Mouse (Mus musculus): ENCODE data around the gene Cyp2j8. TPM values are rescaled to one million over a fixed set of nuclear protein-coding genes. Genes with fewer than 3 reads are reported as not detected.
"Not testable (repeated sequence)": the region's sequence is repeated elsewhere in the genome, so short reads cannot be mapped to it uniquely, and the experiment has no call there.

Cyp2j8 gene
- not detected for total RNA-seq (2022)

DNA sequence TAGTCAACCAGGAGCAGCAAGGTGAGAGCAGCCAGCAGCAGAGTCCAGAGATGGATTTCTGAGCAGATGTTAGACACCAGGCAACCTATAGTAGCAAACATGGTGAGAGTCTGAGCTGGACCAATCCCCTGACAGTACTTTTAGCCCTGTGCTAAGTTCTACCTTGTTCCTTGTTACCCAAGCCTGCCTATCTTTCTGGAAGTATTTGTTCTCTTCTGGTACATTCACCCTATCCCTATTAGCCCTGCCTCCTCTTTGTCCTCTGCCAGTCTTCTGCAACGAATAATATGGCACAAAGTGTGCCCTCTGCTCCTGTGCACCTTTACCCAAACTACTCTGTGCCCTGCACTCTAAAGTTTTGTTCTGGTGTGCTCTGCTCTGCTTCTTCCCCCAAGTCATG lies at the start of gene Cyp2j8:
Cyp2j8 (minus strand) TSS at position 101 of the 400 bp plus-strand sequence.
- no peak for DNase-seq (ENCODE audit: low spot score in 2 of 2)

DNA sequence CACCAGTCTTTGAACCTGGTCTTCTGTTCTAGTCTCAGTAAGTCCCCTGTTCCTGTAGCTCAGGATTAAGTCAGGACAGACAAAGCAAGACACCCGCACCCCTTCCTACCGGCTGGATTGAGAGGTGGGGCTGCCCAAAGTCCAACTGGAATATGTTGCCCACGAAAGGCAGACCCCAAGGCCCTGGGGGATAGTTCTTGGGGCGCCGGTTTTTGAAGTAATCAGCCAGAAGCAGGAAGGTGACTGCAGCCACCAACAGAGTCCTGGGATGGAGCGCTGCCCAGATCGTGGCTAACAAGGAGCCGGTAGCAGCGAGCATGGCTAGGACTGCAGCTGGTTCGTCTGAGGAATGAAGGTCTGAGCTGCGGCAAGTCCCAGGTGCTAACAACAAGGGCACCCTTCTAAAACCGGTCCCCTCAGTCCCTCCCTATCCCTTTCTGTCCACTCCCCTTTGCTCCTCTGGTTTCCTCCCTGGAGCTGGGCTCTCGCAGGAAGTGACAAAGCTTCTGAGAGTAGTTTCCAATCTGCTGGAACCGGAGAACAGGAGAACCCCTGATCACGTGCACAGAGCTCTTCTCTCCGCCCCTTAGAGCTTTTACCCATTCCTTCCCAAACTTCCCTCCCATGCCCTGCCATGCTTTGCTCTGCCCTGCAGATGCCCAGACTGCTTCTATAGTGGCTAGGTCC lies 46.1 kb upstream of the Cyp2j8 start, which contains the start of gene Cyp2j6:
Cyp2j6 (minus strand) TSS at position 529 of the 687 bp plus-strand sequence.
- DNase-seq (ENCODE audit: low spot score in 2 of 2) = peak; percentile 2 to 4

DNA sequence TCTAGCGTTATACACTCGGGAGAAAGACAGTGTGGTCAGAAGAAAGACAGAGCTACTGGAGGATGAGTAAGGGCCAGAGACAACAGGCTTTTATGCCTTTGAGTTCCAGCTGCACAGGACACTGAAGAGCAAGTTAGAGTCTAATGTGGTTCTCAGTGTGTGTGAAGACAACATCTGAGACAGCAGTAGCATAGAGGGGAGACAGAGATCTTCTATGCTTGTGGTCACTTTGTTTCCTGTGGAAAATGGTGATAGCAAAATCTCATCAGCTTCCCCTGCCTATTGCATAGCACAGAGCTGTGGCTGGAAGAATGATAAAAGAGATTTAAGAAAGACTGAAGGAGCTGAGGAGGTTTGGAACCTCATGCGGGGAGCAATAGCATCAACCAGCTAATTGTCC lies 44.4 kb upstream of the Cyp2j8 start:
- DNase-seq (ENCODE audit: low spot score in 2 of 2) = no peak

DNA sequence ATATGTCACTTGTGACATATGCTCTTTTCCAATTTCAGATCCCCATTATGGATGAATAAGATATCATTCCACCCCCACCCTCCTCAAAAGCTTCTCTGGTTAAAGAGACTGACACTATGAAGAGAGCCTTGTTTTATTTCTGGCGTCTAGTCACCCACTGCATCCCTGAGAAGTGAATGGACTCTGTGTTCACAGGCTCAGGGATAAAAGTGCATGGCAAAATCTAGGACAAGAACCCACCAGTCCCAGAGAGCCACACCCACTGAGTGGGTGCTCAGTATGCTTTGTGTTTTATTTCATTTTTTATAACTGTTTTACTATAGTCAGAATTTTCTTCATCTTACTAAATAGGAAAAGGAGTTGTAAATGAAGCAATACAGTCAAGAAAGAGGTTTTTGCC lies 38.8 kb upstream of the Cyp2j8 start:
- no peak for DNase-seq (ENCODE audit: low spot score in 2 of 2)

DNA sequence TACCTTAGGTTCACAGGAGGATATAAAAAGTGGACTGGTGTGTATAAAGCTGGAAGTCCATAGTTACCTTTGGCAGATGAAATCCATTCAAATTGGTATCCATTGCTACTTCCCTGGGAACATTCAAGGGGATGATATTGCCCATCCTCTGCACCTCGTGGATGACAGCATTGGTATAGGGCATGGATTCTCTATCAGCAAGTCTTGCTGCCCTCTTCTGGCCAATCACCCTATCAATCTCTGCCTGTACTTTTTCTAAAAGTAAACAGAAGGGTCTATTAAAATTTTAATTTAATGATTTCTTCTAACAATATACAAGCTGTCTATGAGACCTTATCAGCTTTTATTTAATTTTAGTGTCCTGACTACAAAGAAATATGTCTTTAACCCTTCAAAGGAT lies 18.6 kb upstream of the Cyp2j8 start:
- DNase-seq (ENCODE audit: low spot score in 2 of 2) = no peak

DNA sequence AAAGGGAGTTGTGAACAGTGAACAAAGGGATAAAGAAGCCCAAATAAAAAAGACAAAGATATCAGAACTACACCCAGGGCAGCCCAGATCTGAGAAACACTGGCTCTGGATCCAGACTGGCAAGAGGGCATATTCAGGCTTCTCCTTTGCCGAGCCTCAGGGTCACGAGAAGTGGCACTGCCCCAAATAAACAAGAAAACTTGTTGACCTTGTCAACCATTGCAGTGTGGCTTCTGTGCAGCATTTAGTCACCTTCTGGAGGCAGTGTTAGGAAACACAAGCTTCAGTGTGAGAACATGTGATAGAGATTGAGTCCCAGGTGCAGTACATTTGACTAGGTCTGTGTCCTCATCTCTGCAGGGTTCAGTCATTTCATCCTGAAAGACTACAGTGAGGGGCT lies 15.1 kb upstream of the Cyp2j8 start:
- DNase-seq (ENCODE audit: low spot score in 2 of 2) = no peak

DNA sequence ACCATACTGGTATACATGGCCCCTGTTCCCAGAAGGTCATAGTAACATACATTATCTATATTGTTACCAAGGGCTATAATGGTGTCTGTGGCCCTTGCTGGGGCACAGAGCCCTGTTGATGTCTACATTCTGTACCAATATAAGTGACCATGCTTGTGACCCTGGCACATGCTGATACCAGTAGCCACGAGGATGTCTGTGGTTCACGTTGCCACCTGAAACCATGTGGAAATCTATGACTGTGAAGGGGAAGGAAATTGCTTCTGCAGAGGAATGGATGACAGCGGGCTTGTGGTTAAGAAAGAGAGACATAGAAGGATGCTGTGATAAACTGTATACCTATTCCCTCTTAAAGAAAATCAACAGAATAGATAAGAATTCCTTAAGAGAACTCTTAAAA lies 2.9 kb upstream of the Cyp2j8 start:
- no peak for DNase-seq (ENCODE audit: low spot score in 2 of 2)

DNA sequence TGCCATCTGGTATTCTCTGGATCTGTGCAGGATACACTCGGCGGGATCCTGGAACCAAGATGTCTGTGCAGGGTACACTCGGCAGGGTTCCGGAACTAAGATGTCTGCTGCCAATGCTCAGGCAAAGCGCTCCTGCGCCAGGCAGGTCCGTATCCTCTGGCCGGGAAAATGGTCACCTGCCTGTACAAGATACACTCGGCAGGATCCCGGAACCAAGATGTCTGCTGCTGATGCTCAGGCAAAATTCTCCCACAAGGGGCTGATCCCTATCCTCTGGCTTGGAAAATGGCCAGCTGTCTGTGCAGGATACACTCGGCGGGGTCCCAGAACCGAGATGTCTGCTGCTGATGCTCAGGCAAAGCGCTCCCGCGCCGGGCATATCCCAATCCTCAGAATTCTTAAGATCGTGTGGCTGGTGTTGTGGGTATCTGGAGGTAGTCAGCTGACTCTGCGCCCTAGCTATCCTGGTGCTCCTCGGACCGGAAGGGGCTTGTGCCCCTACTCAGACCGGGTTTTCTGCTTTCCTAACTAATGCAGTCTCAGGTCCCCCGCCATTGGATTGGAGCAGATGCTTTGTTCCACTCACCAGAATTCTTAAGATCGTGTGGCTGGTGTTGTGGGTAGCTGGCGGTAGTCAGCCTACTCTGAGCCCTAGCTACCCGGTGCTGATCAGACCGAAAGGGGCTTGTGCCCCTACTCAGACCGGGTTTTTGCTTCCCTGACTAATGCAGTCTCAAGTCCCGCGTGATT lies 43.7 kb downstream of the Cyp2j8 start:
- not testable (repeated sequence) for DNase-seq (ENCODE audit: low spot score in 2 of 2)

Other genes starting within 250 kb of the Cyp2j8 start
- gene Cyp2j11, start 158.7 kb downstream of the Cyp2j8 start, total RNA-seq (2022) = not detected
- gene Cyp2j6, start 46.3 kb upstream of the Cyp2j8 start, total RNA-seq (2022) = 1 to 10 TPM in 2 of 4 experiments, under 1 TPM in 2; 0.77 to 1.4 (median 1.0) TPM
- gene Cyp2j9, start 84.2 kb upstream of the Cyp2j8 start, total RNA-seq (2022) = 1 to 10 TPM in 1 of 4 experiments, under 1 TPM in 3; 0.27 to 1.0 (median 0.62) TPM
- not detected for gene Cyp2j5, start 156.8 kb upstream of the Cyp2j8 start, total RNA-seq (2022)